Mouse (Mus musculus): ENCODE measurements around the gene Pf4.

- TF ChIP-seq CTCF (IDR thresholded peaks at IDR 0.05; ENCODE audit: low read depth) (no peak), EP300 (IDR thresholded peaks at IDR 0.05; ENCODE audit: low read depth) (no peak)
Measured at GRCm38 (mm10) chr5:90742029-90742428, 30.2 kb upstream of the Pf4 start.
